Mouse (Mus musculus): ENCODE data around the gene Tnfrsf21.

DNA sequence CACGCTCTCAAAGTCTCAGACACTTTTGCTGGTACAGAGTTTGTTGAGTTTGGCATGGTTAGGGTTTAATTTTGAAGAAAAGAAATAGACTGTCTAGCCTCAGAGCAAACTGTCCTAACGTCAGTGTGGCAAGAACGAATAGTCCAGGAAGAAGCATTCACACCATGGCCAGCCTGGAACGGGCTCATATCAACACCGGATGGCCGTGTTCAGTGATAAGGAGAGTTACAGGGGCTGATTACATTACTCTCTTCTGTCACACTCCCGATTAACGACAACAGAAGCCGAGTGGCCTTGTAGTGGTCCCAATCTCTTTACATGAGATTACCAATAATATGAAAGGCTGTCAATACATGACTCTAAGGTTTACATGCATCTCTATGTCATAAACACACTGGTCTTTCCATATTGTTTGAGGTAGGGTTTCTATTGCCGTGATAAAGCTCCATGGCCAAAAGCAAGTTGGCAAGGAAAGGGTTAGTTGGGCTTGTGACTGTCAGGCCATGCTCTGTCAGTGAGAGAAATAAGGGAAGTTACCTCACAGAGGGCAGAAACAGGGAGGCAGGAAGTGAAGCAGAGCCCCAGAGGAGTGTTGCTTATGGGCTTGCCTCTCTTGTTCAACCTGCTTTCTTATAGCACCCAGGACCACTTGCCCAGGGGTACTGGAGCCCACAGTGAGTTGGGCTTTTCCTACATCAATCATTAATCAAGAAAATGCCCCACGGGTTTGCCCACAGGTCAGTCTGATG, 42.1 kb downstream of the Tnfrsf21 start:
- TF ChIP-seq POLR2A (IDR thresholded peaks at IDR 0.05; ENCODE audit: borderline replicate concordance, extremely low read depth, insufficient read depth, insufficient read length, poor library complexity, severe bottlenecking) (no peak), CTCF (IDR thresholded peaks at IDR 0.05; ENCODE audit: borderline replicate concordance, extremely low read depth, insufficient read depth, insufficient read length) (no peak)
